Mouse (Mus musculus) stomach, embryonic 16.5 days (tissue): ENCODE results near the gene Tmc2. TPM values are rescaled to one million over a fixed set of nuclear protein-coding genes. Genes with fewer than 3 reads are reported as not detected.

Source experiments
- ATAC-seq: fragments of 200-750 bp; cut with Nextera tagmentation; 2 replicates; pipeline ENCODE4 v1.8.0; 2017; ENCODE audit warnings: moderate number of reproducible peaks, moderate TSS enrichment; ENCODE audit not compliant: insufficient read depth, low FRiP score
- H3K27ac ChIP-seq: fragments of 300-500 bp; sonication (generic); 2 replicates; pipeline ENCODE4 v1.5.1; 2014; ENCODE audit warnings: low read length
- H3K27me3 ChIP-seq: fragments of 300-500 bp; sonication (generic); 2 replicates; pipeline ENCODE4 v1.6.1; 2014; ENCODE audit warnings: low read length, control low read depth, mixed read lengths; ENCODE audit not compliant: control insufficient read depth, insufficient read depth
- H3K36me3 ChIP-seq: fragments of 300-500 bp; sonication (generic); 2 replicates; pipeline ENCODE4 v1.6.1; 2014; ENCODE audit warnings: low read length; ENCODE audit not compliant: control insufficient read depth, insufficient read depth
- H3K4me1 ChIP-seq: fragments of 300-500 bp; sonication (generic); 2 replicates; pipeline ENCODE4 v1.6.1; 2014; ENCODE audit warnings: low read length, control low read depth, mixed read lengths; ENCODE audit not compliant: control insufficient read depth, insufficient read depth
- H3K4me2 ChIP-seq: fragments of 300-500 bp; sonication (generic); 2 replicates; pipeline ENCODE4 v1.6.1; 2014; ENCODE audit warnings: low read depth, low read length, mixed read lengths
- H3K4me3 ChIP-seq: fragments of 300-500 bp; sonication (generic); replicated peaks from 2 replicates; pipeline ENCODE4 v1.5.1; 2014; ENCODE audit warnings: mild to moderate bottlenecking, low read length
- H3K9ac ChIP-seq: fragments of 300-500 bp; sonication (generic); 2 replicates; pipeline ENCODE4 v1.6.1; 2014; ENCODE audit warnings: low read length
- H3K9me3 ChIP-seq: fragments of 300-500 bp; sonication (generic); replicated peaks from 2 replicates; pipeline ENCODE4 v1.6.1; 2016; ENCODE audit warnings: low read length, control low read depth; ENCODE audit not compliant: control insufficient read depth
- WGBS: fragments of 180-500 bp; shearing (Covaris S2); extraction: QIAGEN DNeasy Blood & Tissue Kit; methylation state at CpG from one replicate; pipeline ENCODE4 v1.1.7; 2014; 5-methylcytosine and 5-hydroxymethylcytosine counted together
- polyA plus RNA-seq: library from polyadenylated mRNA; unstranded; fragments of >200 nt; fragmentation: Nextera tagmentation; extraction: Ambion mirVana; gene quantifications from 2 replicates; pipeline ENCODE4 v1.2.1, GENCODE M21; 2015

The Tmc2 gene
- polyA plus RNA-seq, 1 experiment from 2014 or later = not detected

GRCm38 (mm10) chr2:130291434-130291833 is 96.4 kb downstream of the Tmc2 start:
- H3K4me1 ChIP-seq = peaks cover 13% of the 10 kb centered on the region; the same call in 1 of the 2 replicates
- H3K9ac ChIP-seq = no peak overlapping the region
- H3K27ac ChIP-seq = no peak overlapping the region
- WGBS = 8% methylated on average over 8 of the region's 8 CpGs
- H3K27me3 ChIP-seq = 0 out of 2 replicates have a peak, but pooled peaks cover 8% of the 10 kb centered on the region
- no peaks in the 10 kb centered on the region for H3K36me3 ChIP-seq
- H3K4me3 ChIP-seq = no peak overlapping the region
- ATAC-seq = no peak
- H3K9me3 ChIP-seq = no peaks in the 10 kb centered on the region
- peak overlapping the region; percentile 19; the same call in 1 of the 2 replicates for H3K4me2 ChIP-seq

- no peak overlapping the region for H3K9ac ChIP-seq
- H3K4me1 ChIP-seq = peaks cover 15% of the 10 kb centered on the region; the same call in 1 of the 2 replicates
- no peak overlapping the region for H3K4me3 ChIP-seq
- H3K27ac ChIP-seq = no peak overlapping the region
- H3K27me3 ChIP-seq = 0 out of 2 replicates have a peak, but pooled peaks cover 8% of the 10 kb centered on the region
- no peaks in the 10 kb centered on the region for H3K9me3 ChIP-seq
- H3K4me2 ChIP-seq = no peak overlapping the region
- WGBS = 43% methylated on average over 3 of the region's 3 CpGs
- ATAC-seq = no peak
- H3K36me3 ChIP-seq = no peaks in the 10 kb centered on the region
These were observed 98.0 kb downstream of the Tmc2 start for GRCm38 (mm10) chr2:130293009-130293408.

GRCm38 (mm10) chr2:130293486-130293885 is 98.5 kb downstream of the Tmc2 start:
- Histone ChIP-seq H3K9me3 (no peaks in the 10 kb centered on the region), H3K9ac (0 out of 2 replicates have a peak overlapping the region, but pooled peaks have one; percentile 2), H3K4me2 (0 out of 2 replicates have a peak overlapping the region, but pooled peaks have one; percentile 11), H3K27me3 (0 out of 2 replicates have a peak, but pooled peaks cover 8% of the 10 kb centered on the region), H3K4me1 (peaks cover 15% of the 10 kb centered on the region; the same call in 1 of the 2 replicates), H3K4me3 (no peak overlapping the region), H3K27ac (no peak overlapping the region), H3K36me3 (no peaks in the 10 kb centered on the region)
- ATAC-seq = no peak
- 4% methylated on average over 4 of the region's 4 CpGs for WGBS

GRCm38 (mm10) chr2:130294218-130294935 is 99.4 kb downstream of the Tmc2 start:
- Histone ChIP-seq H3K27me3 (0 out of 2 replicates have a peak, but pooled peaks cover 8% of the 10 kb centered on the region), H3K4me1 (peaks cover 15% of the 10 kb centered on the region; the same call in 1 of the 2 replicates), H3K36me3 (no peaks in the 10 kb centered on the region), H3K27ac (no peak overlapping the region), H3K9me3 (no peaks in the 10 kb centered on the region), H3K4me3 (peak overlapping the region; percentile 68), H3K4me2 (peak overlapping the region; percentile 73), H3K9ac (peak overlapping the region; percentile 88)
- WGBS = 12% methylated on average over 20 of the region's 20 CpGs
- no peak for ATAC-seq

GRCm38 (mm10) chr2:130294936-130295277 is 99.9 kb downstream of the Tmc2 start, which contains the start of gene Ebf4:
Gene Ebf4, plus strand, starts transcription at chr2:130295169.
- Histone ChIP-seq H3K4me3 (peak within 1 kb of the TSS; percentile 68), H3K27ac (0 out of 2 replicates have a peak within 1 kb of the TSS, but pooled peaks have one; percentile 44), H3K36me3 (no peaks in the 10 kb centered on the region), H3K4me1 (peaks cover 15% of the 10 kb centered on the region; the same call in 1 of the 2 replicates), H3K27me3 (0 out of 2 replicates have a peak, but pooled peaks cover 8% of the 10 kb centered on the region), H3K9ac (peak within 1 kb of the TSS; percentile 88), H3K4me2 (peak within 1 kb of the TSS; percentile 73), H3K9me3 (no peaks in the 10 kb centered on the region)
- peak; percentile 84 for ATAC-seq
- WGBS = 3% methylated on average over 21 of the region's 39 CpGs

- peaks cover 15% of the 10 kb centered on the region; the same call in 1 of the 2 replicates for H3K4me1 ChIP-seq
These were observed 100.5 kb downstream of the Tmc2 start for GRCm38 (mm10) chr2:130295331-130296133.

GRCm38 (mm10) chr2:130296134-130296745 is 101.2 kb downstream of the Tmc2 start:
- 2% methylated on average over 20 of the region's 20 CpGs for WGBS
- peak overlapping the region; percentile 68 for H3K4me3 ChIP-seq
- peak overlapping the region; percentile 73 for H3K4me2 ChIP-seq
- 0 out of 2 replicates have a peak, but pooled peaks cover 8% of the 10 kb centered on the region for H3K27me3 ChIP-seq
- H3K9me3 ChIP-seq = no peaks in the 10 kb centered on the region
- no peak overlapping the region for H3K27ac ChIP-seq
- H3K4me1 ChIP-seq = peaks cover 15% of the 10 kb centered on the region; the same call in 1 of the 2 replicates
- ATAC-seq = peak; percentile 14; the same call in 1 of the 2 replicates
- H3K9ac ChIP-seq = peak overlapping the region; percentile 88
- H3K36me3 ChIP-seq = no peaks in the 10 kb centered on the region

More at GRCm38 (mm10) chr2:130295331-130296133, 100.5 kb downstream of the Tmc2 start:
- WGBS = under 1% methylated on average over 43 of the region's 99 CpGs
- Histone ChIP-seq H3K36me3 (no peaks in the 10 kb centered on the region), H3K27me3 (0 out of 2 replicates have a peak, but pooled peaks cover 8% of the 10 kb centered on the region), H3K4me2 (peak overlapping the region; percentile 73), H3K9ac (peak overlapping the region; percentile 88), H3K4me3 (peak overlapping the region; percentile 68), H3K27ac (0 out of 2 replicates have a peak overlapping the region, but pooled peaks have one; percentile 44), H3K9me3 (no peaks in the 10 kb centered on the region)
- ATAC-seq = peak; percentile 39; the same call in 1 of the 2 replicates

GRCm38 (mm10) chr2:130297580-130297979 is 102.6 kb downstream of the Tmc2 start:
- WGBS = 77% methylated on average over 9 of the region's 9 CpGs
- no peaks in the 10 kb centered on the region for H3K36me3 ChIP-seq
- no peak overlapping the region for H3K4me3 ChIP-seq

More at GRCm38 (mm10) chr2:130297580-130297979, 102.6 kb downstream of the Tmc2 start:
- Histone ChIP-seq H3K27ac (no peak overlapping the region), H3K9me3 (no peaks in the 10 kb centered on the region), H3K4me1 (peaks cover 15% of the 10 kb centered on the region; the same call in 1 of the 2 replicates), H3K4me2 (no peak overlapping the region), H3K27me3 (0 out of 2 replicates have a peak, but pooled peaks cover 8% of the 10 kb centered on the region), H3K9ac (no peak overlapping the region)
- ATAC-seq = no peak
